Mouse (Mus musculus): Measurements from ENCODE around the gene Atg4d. TPM values are rescaled to one million over a fixed set of nuclear protein-coding genes. Genes with fewer than 3 reads are reported as not detected.
"Not testable (repeated sequence)": the region's sequence is repeated elsewhere in the genome, so short reads cannot be mapped to it uniquely, and the experiment has no call there.

The Atg4d gene
- polyA plus RNA-seq, 1 experiment from 2014 or later, result 55.3 TPM

DNA sequence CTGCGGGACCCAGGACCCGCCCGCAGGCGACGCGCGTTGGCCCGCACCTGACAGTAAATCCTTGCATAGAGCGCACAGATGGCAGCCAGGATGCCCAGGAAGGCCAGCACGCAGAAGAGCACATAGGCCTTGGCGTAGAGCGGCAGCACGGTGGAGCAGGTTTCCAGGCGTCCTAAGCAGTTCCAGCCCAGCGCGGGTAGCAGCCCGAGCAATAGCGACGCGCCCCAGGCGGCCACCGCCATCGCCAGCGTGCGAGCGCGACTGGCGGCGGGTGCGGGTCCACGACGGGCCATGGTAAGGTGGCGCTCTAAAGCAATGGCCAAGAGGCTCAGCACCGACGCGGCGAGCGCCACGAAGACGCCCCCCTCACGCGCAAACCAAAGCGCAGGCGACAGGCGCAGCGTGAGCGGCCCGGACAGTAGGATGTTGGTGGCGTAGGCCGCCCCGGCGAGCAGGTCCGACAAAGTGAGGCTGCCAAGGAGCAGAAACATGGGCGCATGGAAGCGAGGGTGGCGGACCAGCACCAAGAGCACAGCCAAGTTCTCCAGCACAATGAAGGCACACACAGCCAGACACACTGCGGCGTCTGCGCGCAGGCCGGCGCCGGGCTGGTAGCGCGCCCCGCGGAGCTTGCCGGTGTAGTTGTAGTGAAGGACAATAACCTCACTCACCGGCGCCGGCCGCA lies 20.5 kb upstream of the Atg4d start:
- ATAC-seq, result peak; percentile 65
- Histone ChIP-seq H3K9ac (replicated peaks) (peak overlapping the region; percentile 56), H3K4me2 (replicated peaks) (peak overlapping the region; percentile 65), H3K36me3 (no peaks in the 10 kb centered on the region), H3K27me3 (peaks cover 88% of the 10 kb centered on the region), H3K9me3 (no peaks in the 10 kb centered on the region), H3K4me1 (replicated peaks) (peaks cover 23% of the 10 kb centered on the region), H3K27ac (peak overlapping the region; percentile 7), H3K4me3 (replicated peaks) (peak overlapping the region; percentile 45)
- under 1% methylated on average over 72 of the region's 72 CpGs for WGBS

DNA sequence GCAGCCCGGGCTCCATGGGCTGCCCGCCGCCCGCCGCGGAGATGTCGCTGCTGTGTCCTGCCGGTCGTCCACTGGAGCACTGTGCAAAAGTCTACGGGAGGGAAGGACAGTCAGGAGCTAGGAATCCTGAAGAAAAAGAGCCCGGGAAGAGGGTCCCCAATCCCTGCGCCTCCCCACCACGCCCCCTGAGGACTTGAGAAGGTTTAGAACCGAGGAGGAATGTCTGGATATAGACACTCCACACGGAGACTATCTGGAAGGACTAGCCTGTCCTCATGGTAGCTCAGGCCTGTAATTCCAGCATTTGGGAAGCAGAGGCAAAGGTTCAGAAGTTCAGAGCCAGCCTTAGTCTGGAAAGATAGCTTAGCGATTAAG lies 20.0 kb upstream of the Atg4d start:
- peaks cover 23% of the 10 kb centered on the region for H3K4me1 ChIP-seq (replicated peaks)
- no peaks in the 10 kb centered on the region for H3K36me3 ChIP-seq
- 1% methylated on average over 16 of the region's 16 CpGs for WGBS
- H3K27ac ChIP-seq, result no peak overlapping the region
- peaks cover 92% of the 10 kb centered on the region for H3K27me3 ChIP-seq
- peak overlapping the region; percentile 56 for H3K9ac ChIP-seq (replicated peaks)
- peak overlapping the region; percentile 45 for H3K4me3 ChIP-seq (replicated peaks)
- ATAC-seq, result no peak
- no peaks in the 10 kb centered on the region for H3K9me3 ChIP-seq
- peak overlapping the region; percentile 65 for H3K4me2 ChIP-seq (replicated peaks)

DNA sequence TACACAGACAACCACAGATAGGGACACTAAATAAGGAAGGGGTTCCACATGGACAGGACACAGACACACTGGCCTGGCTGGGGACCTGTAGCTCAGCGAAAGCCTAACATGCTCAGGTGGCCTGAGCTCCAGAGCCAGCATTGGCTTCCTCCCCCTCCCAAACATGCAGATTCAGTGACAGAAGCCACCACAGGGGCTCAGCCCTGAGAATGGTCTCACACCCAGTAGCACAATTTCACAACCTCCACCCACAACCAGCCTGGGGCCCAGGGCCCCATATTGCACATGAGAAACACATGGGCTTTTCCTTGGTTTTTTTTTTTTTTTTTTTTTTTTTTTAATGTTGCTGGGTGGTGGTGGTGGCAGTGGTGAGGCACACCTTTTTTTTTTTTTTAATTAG lies 18.8 kb upstream of the Atg4d start:
- no peak overlapping the region for H3K9ac ChIP-seq (replicated peaks)
- no peak overlapping the region for H3K27ac ChIP-seq
- H3K9me3 ChIP-seq, result no peaks in the 10 kb centered on the region
- ATAC-seq, result no peak
- peaks cover 23% of the 10 kb centered on the region for H3K4me1 ChIP-seq (replicated peaks)
- WGBS, result 68% methylated on average over 1 of the region's 1 CpGs
- no peak overlapping the region for H3K4me3 ChIP-seq (replicated peaks)
- H3K36me3 ChIP-seq, result no peaks in the 10 kb centered on the region
- peaks cover 95% of the 10 kb centered on the region for H3K27me3 ChIP-seq
- no peak overlapping the region for H3K4me2 ChIP-seq (replicated peaks)

DNA sequence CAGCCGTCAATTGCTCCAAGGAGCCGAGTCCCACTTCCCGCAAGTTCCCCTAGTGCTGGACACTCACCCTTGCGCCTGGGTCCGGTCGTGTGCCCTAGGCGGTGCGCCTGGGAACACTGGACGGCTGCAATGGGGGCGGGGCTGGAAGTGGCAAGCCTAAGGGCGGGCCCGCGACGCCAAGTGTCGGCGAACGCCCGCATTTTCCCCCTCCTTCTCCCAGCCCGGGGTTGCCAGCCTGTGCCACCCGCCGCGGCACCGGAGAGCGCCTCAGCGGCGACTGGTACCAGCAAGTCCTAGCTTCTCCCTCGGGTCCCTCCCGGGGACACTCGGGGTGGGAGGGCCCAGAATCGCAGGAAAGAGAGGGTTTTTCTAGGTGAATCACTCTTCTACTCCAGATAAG lies 16.8 kb upstream of the Atg4d start, which contains the start of gene S1pr5:
Gene S1pr5 (minus strand): TSS at position 118 of the 400 bp plus-strand sequence.
- WGBS, result 2% methylated on average over 30 of the region's 30 CpGs
- Histone ChIP-seq H3K4me1 (replicated peaks) (peaks cover 23% of the 10 kb centered on the region), H3K4me3 (replicated peaks) (peak within 1 kb of the TSS; percentile 13; the same call in 1 of the 2 replicates), H3K9me3 (no peaks in the 10 kb centered on the region), H3K27ac (no peak within 1 kb of the TSS), H3K36me3 (no peaks in the 10 kb centered on the region), H3K4me2 (replicated peaks) (peak within 1 kb of the TSS; percentile 17), H3K27me3 (peaks cover 91% of the 10 kb centered on the region), H3K9ac (replicated peaks) (no peak within 1 kb of the TSS)
- no peak for ATAC-seq

DNA sequence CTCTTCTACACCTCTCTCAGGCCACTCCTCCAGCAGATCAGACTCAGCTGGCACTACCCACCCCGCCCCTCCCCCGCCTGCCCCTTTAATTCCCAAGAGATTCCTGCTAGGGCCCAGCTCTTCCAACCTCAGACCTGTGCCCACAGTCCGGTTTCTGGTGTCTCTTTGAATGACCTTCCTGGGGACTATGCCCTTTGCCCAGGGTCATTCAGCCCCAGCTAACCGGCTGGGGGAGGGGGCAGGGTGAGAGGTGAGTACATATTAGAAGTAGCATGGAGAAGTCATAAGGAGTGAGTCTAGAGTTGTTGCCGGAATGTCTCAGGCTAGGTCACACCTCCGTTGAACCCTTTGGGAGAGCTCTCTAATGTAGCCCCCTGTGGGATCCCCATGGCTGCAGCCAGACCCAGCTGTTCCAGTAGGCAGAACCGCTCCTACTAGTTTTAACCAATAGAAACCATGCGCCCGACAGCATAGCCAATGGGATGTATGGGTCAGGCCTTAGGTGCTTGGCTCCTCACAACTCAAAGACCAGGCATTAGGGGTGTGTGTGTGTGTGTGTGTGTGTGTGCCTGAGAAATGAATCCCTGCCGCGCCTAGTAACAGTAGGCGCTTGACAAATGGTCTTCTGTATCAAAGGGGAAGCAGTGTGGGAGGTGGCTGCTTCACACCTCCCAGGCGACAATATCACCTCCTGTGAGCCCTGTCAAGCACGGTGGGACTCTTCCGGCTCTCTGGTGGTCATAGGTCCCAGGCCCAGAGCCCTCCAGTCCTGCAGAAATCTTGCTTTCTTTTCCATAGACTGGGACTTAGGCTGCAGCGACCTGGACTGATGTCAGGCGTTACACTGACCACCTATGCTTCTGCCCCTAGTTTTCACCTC lies 15.2 kb upstream of the Atg4d start:
- no peaks in the 10 kb centered on the region for H3K36me3 ChIP-seq
- no peak for ATAC-seq
- H3K4me1 ChIP-seq (replicated peaks), result peaks cover 12% of the 10 kb centered on the region
- H3K27me3 ChIP-seq, result peaks cover 76% of the 10 kb centered on the region
- no peak overlapping the region for H3K9ac ChIP-seq (replicated peaks)
- no peak overlapping the region for H3K4me2 ChIP-seq (replicated peaks)
- no peaks in the 10 kb centered on the region for H3K9me3 ChIP-seq
- no peak overlapping the region for H3K27ac ChIP-seq
- WGBS, result 42% methylated on average over 17 of the region's 17 CpGs
- H3K4me3 ChIP-seq (replicated peaks), result no peak overlapping the region

DNA sequence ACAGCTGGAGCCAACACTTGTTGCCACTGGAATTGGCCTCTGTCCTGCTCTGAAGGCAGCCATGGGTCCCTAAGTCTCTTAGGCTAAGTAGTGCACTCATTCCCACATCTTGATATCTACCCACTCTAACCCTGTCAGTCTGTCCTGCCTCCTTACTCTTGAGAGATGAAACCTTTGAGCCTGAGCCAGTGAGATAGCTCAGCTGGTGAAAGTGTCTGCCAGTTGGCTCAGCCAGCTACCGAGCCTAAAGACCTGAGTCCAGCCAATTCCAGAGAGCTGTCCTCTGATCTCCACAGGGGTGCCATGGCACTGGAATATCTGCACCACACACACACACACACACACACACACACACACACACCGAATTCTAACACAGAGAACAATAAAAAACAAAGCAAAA lies 14.6 kb upstream of the Atg4d start:
- no peak for ATAC-seq
- WGBS, result 48% methylated on average over 2 of the region's 2 CpGs
- Histone ChIP-seq H3K27me3 (peaks cover 69% of the 10 kb centered on the region), H3K4me2 (replicated peaks) (no peak overlapping the region), H3K9ac (replicated peaks) (no peak overlapping the region), H3K4me1 (replicated peaks) (peaks cover 5% of the 10 kb centered on the region), H3K9me3 (no peaks in the 10 kb centered on the region), H3K36me3 (no peaks in the 10 kb centered on the region), H3K4me3 (replicated peaks) (no peak overlapping the region), H3K27ac (no peak overlapping the region)

DNA sequence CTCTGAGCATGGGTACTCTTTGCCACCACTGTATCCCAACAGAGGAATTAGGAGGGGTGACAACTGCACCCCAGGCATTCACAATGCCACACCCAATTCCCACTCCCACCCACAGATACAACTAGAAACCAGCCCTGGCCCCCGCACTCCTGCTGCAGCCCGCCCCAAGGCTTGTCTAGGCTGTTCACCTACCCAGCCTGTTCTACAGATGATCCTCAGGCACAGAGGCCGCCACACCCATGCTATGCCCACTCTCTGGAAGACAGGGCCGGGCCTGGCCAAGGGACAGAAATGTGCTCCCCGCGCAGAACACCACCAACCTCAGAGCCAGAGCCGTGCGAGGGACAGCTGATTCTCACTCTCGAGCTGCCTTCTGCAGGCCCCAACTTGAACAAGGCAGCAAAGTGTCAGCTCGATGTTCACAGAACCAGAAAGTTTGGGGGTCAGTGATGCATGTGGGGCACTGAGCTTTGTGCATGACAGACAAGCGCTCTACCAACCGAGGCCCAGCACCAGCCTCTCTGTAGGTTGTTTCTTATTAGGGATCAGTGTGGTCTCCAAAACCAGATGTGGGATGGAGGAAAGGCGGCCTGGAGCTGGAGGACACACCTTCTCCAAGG lies 13.9 kb upstream of the Atg4d start:
- Histone ChIP-seq H3K27ac (no peak overlapping the region), H3K36me3 (no peaks in the 10 kb centered on the region), H3K9ac (replicated peaks) (no peak overlapping the region), H3K9me3 (no peaks in the 10 kb centered on the region), H3K27me3 (peaks cover 62% of the 10 kb centered on the region), H3K4me2 (replicated peaks) (no peak overlapping the region), H3K4me3 (replicated peaks) (no peak overlapping the region), H3K4me1 (replicated peaks) (peaks cover 5% of the 10 kb centered on the region; the same call in 1 of the 2 replicates)
- WGBS, result 74% methylated on average over 13 of the region's 13 CpGs
- no peak for ATAC-seq

DNA sequence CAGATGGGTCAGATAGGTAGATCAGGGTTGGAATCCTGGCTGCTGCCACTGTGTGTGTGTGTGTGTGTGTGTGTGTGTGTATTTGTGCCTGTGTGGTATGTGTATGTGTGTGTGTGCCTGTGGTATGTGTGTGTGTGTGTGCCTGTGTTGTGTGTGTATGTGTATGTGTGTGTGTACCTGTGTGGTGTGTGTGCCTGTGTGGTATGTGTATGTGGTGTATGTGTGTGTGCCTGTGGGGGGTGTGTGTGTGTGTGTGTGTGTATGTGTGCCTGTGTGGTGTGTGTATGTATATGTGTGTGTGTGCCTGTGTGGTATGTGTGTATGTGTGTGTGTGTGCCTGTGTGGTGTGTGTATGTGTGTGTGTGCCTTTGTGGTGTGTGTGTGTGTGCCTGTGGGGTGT lies 10.4 kb upstream of the Atg4d start:
- ATAC-seq, result no peak
- Histone ChIP-seq H3K4me1 (replicated peaks) (no peaks in the 10 kb centered on the region), H3K36me3 (no peaks in the 10 kb centered on the region), H3K4me2 (replicated peaks) (no peak overlapping the region), H3K4me3 (replicated peaks) (no peak overlapping the region), H3K9ac (replicated peaks) (no peak overlapping the region), H3K9me3 (no peaks in the 10 kb centered on the region), H3K27ac (no peak overlapping the region), H3K27me3 (peaks cover 34% of the 10 kb centered on the region)

DNA sequence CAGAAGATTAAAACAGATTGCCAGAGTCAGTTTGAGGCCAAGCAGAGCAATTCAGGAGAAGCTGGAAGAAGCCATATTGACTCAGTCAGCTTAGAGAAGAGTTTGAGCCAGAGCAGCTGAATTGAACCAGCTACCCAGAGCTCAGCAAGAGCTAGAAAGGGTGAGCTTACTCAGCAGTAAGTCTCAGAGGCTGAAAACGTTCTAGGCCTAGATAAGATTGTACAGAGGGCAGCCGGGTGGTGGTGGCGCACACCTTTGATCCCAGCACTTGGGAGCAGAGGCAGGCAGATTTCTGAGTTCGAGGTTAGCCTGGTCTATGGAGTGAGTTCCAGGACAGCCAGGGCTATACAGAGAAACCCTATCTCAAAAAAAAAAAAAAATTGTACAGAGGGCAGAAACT lies 8.7 kb upstream of the Atg4d start:
- H3K36me3 ChIP-seq; H3K4me3 ChIP-seq (replicated peaks); ATAC-seq; H3K27ac ChIP-seq; H3K9me3 ChIP-seq; H3K4me2 ChIP-seq (replicated peaks); H3K4me1 ChIP-seq (replicated peaks); H3K9ac ChIP-seq (replicated peaks): not testable (repeated sequence)
- H3K27me3 ChIP-seq, result peaks cover 23% of the 10 kb centered on the region
- WGBS, result 86% methylated on average over 4 of the region's 4 CpGs

DNA sequence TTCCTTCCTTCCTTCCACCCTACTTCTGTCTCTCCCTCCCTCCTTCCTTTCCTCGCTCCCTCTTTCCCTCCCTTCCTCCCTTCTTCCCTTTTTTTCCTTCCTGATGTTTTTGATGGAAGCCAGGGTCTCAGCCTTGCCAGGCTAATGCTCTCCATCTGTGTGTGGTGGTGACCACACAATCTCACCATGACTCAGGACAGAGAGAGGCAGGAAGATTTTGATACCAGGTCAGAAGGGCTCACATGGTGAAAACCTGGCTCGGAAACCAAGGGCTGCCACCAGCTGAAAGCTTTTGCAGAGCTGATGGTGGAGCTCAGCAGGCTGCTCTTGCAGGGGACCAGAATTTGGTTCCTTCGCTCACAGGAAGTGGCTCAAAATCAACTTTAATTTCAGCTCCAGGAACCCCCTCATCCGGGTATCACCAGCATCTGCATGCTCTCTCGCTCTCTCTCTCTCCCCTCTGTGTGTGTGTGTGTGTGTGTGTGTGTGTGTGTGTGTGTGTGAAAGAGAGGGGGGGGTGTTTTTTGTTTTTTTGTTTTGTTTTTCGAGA lies 4.5 kb upstream of the Atg4d start:
- 85% methylated on average over 6 of the region's 6 CpGs for WGBS
- Histone ChIP-seq H3K9me3 (no peaks in the 10 kb centered on the region), H3K27me3 (peaks cover 10% of the 10 kb centered on the region; the same call in 1 of the 2 replicates), H3K27ac (no peak overlapping the region), H3K9ac (replicated peaks) (no peak overlapping the region), H3K4me2 (replicated peaks) (no peak overlapping the region), H3K4me1 (replicated peaks) (peaks cover 7% of the 10 kb centered on the region), H3K36me3 (no peaks in the 10 kb centered on the region), H3K4me3 (replicated peaks) (no peak overlapping the region)
- no peak for ATAC-seq

DNA sequence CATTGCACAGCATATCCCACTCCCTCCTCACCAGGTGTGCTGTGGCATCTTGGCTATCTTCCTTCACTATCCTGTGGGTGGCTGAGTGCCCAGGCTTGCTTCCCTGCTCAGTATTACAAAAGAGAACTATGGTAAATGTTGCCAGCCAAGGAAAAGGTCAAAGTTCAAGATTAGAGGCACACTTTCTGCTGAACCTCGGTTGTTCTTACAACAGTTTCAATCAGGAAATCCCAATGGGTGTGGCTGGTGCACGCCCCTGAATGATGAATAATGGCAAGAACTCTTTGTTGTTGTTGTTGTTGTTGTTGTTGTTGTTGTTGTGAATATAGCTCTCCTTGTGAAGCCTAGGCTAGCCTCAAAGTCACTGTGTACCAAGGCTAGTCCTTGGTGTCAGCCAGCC lies 3.3 kb upstream of the Atg4d start:
- H3K4me3 ChIP-seq (replicated peaks), result no peak overlapping the region
- peaks cover 1% of the 10 kb centered on the region; the same call in 1 of the 2 replicates for H3K36me3 ChIP-seq
- no peaks in the 10 kb centered on the region for H3K9me3 ChIP-seq
- H3K27me3 ChIP-seq, result peaks cover 10% of the 10 kb centered on the region; the same call in 1 of the 2 replicates
- no peak for ATAC-seq
- 66% methylated on average over 2 of the region's 2 CpGs for WGBS
- H3K9ac ChIP-seq (replicated peaks), result no peak overlapping the region
- peaks cover 20% of the 10 kb centered on the region for H3K4me1 ChIP-seq (replicated peaks)
- no peak overlapping the region for H3K4me2 ChIP-seq (replicated peaks)
- H3K27ac ChIP-seq, result no peak overlapping the region
